ENCODE assay signal across 18 mouse cellular contexts in genomic region chr15:26195576-26195975, GRCm38 (mm10).
"Had no signal": no experiment of that assay in that cellular context is flagged by ENCODE, and none has a peak within 500 bp of the region (broad histone marks: within the 10 kb centered on the region; RNA-seq: fewer than 3 reads in every experiment).

No protein-coding gene starts in this region.

- H3K9ac ChIP-seq: lung, embryonic 14.5 days; midbrain, embryonic 12.5 days; neural tube, embryonic 13.5 days; neural tube, embryonic 15.5 days had no signal

- H3K4me3 ChIP-seq: midbrain, embryonic 10.5 days; midbrain, embryonic 12.5 days; myocyte; neural tube, embryonic 13.5 days; neural tube, embryonic 15.5 days had no signal

- DNase-seq: lung, adult 18-20 months; lung, embryonic 14.5 days; lung, postnatal 10 days; lung, postnatal 4 days; retina, postnatal 1 day; right cerebral cortex, adult 18-20 months; right cerebral cortex, postnatal 25 days; right cerebral cortex, postnatal 4 days; spleen, adult 18-20 months; thymus, adult 18-20 months; thymus, postnatal 14 days; thymus, postnatal 36 days had no signal

- H3K4me2 ChIP-seq: lung, embryonic 14.5 days; midbrain, embryonic 12.5 days; neural tube, embryonic 13.5 days; neural tube, embryonic 15.5 days had no signal

- ATAC-seq: midbrain, embryonic 16.5 days had no signal

- H3K27ac ChIP-seq: midbrain, embryonic 10.5 days; midbrain, embryonic 12.5 days; neural tube, embryonic 13.5 days; neural tube, embryonic 15.5 days had no signal

- H3K36me3 ChIP-seq: midbrain, embryonic 10.5 days; midbrain, embryonic 12.5 days; neural tube, embryonic 13.5 days; neural tube, embryonic 15.5 days had no signal

- H3K9me3 ChIP-seq: midbrain, embryonic 10.5 days; midbrain, embryonic 12.5 days; neural tube, embryonic 13.5 days; neural tube, embryonic 15.5 days had no signal

- H3K4me1 ChIP-seq: midbrain, embryonic 10.5 days; midbrain, embryonic 12.5 days; neural tube, embryonic 13.5 days; neural tube, embryonic 15.5 days had no signal

- H3K27me3 ChIP-seq: midbrain, embryonic 12.5 days; neural tube, embryonic 13.5 days; neural tube, embryonic 15.5 days had no signal
